Mouse (Mus musculus): ENCODE results near the gene Hist2h2ab.

DNA sequence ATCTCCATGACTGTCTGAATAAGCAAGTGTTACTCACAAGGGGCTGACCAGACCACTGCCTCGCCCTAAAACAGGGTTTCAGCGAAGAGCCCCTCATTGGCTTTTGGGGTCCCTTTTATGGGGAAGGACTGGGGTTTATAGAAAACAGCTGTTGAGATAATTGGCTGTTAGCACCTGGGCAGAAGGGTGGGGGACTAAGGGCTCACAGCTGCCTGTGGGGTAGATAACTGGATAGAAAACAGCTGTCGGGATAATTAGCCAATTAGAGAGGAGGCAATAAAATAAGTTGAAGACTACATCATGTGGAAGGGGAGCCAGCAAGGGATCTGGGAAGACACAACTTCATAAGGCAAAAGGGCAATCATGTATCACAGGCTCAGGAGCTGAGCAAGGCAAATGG, 31.2 kb downstream of the Hist2h2ab start:
- TF ChIP-seq POLR2A (IDR thresholded peaks at IDR 0.05; ENCODE audit: extremely low read depth, insufficient read depth, low read length) (no peak), CTCF (IDR thresholded peaks at IDR 0.05; ENCODE audit: extremely low read depth, insufficient read depth, low read length) (no peak)
